ENCODE assay signal across 10 mouse cellular contexts in the genomic region with DNA sequence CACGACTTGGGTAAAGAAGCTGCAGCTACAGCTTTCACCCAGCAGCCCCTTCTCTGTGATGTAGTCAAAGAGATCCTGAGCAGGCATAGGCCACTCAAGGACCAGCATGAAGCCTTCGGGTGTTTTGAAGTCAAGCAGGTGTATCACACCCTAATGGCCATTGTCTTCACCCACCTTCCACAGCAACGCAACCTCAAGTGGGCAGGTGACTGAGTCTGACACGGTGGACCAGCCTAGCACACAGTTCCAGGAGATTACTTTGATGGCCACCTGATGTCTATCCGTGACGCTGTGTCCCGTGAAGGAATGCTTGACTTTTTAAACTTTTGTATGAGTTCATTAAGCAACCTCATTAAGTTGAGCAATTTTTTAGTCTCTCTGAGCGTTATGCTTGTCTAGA. TPM values are rescaled to one million over a fixed set of nuclear protein-coding genes. Genes with fewer than 3 reads are reported as not detected.
A peak's percentile ranks its signal among the peaks of the same experiment; 100 is the strongest.
DNase-seq lines count a peak whose midpoint lies in the region; ATAC-seq and TF ChIP-seq lines count a peak whose summit lies in the region.
"Not testable (repeated sequence)": the region's sequence is repeated elsewhere in the genome, so short reads cannot be mapped to it uniquely, and the experiment has no call there.
"Had no signal": no experiment of that assay in that cellular context is flagged by ENCODE, and none has a peak within 500 bp of the region (broad histone marks: within the 10 kb centered on the region; RNA-seq: fewer than 3 reads in every experiment).

No protein-coding gene starts in this region.

- not testable (repeated sequence) for H3K9ac ChIP-seq in forebrain, embryonic 12.5 days; limb, embryonic 14.5 days (ENCODE audit: low read depth, low read length, severe bottlenecking); lung, embryonic 16.5 days (ENCODE audit: low read length)
- H3K9ac ChIP-seq in heart, embryonic 13.5 days = 0 out of 2 replicates have a peak overlapping the region, but pooled peaks have one; percentile 10

- DNase-seq in limb, embryonic 14.5 days (ENCODE audit: low spot score) = not testable (repeated sequence)
- DNase-seq in naive thymus-derived CD4-positive, alpha-beta T cell, adult 2 months (ENCODE audit: low read depth) = peak; percentile 2
- peak; percentile 1 for DNase-seq in yolk sac, embryonic 10.5 days (ENCODE audit: low spot score)

- H3K27me3 ChIP-seq in forebrain, embryonic 12.5 days; heart, embryonic 13.5 days (replicated peaks); limb, embryonic 14.5 days (ENCODE audit: control insufficient read depth, insufficient read depth, low read length); lung, embryonic 16.5 days (ENCODE audit: control insufficient read depth, insufficient read depth, low read depth, low read length): not testable (repeated sequence)

- TF ChIP-seq POLR2A in limb, embryonic 14.5 days (IDR thresholded peaks at IDR 0.05; ENCODE audit: borderline replicate concordance, extremely low read depth, insufficient read depth, insufficient read length) = not testable (repeated sequence)

- peak overlapping the region; percentile 42 for H3K4me3 ChIP-seq in brown adipose tissue, adult 24 weeks (ENCODE audit: insufficient read depth, low read depth, low read length)
- not testable (repeated sequence) for H3K4me3 ChIP-seq in forebrain, embryonic 12.5 days (replicated peaks); limb, embryonic 14.5 days (replicated peaks; ENCODE audit: low read length)
- H3K4me3 ChIP-seq in heart, embryonic 13.5 days = peak overlapping the region; percentile 37
- 0 out of 2 replicates have a peak overlapping the region, but pooled peaks have one; percentile 10 for H3K4me3 ChIP-seq in lung, embryonic 16.5 days (ENCODE audit: low read length)

- peak; percentile 81 for ATAC-seq in forebrain, embryonic 12.5 days (ENCODE audit: low FRiP score)
- ATAC-seq in heart, embryonic 13.5 days (ENCODE audit: extremely low read depth, insufficient number of reproducible peaks, low FRiP score, low TSS enrichment) = peak; percentile 41; the same call in 1 of the 2 replicates
- ATAC-seq in inflammation-experienced regulatory T-cells, adult 6 months = peak; percentile 14
- ATAC-seq in limb, embryonic 14.5 days (ENCODE audit: low FRiP score, low read depth) = peak; percentile 43
- ATAC-seq in lung, embryonic 16.5 days (ENCODE audit: low read depth) = peak; percentile 60

- 83% methylated on average over 7 of the region's 8 CpGs for WGBS in forebrain, embryonic 12.5 days
- 73% methylated on average over 7 of the region's 8 CpGs for WGBS in heart, embryonic 13.5 days
- WGBS in limb, embryonic 14.5 days = 81% methylated on average over 7 of the region's 8 CpGs
- WGBS in lung, embryonic 16.5 days = 77% methylated on average over 7 of the region's 8 CpGs

- not testable (repeated sequence) for H3K9me3 ChIP-seq in forebrain, embryonic 12.5 days; heart, embryonic 13.5 days; limb, embryonic 14.5 days (ENCODE audit: control insufficient read depth, low read length); lung, embryonic 16.5 days (ENCODE audit: control insufficient read depth, low read length)

- not testable (repeated sequence) for H3K36me3 ChIP-seq in forebrain, embryonic 12.5 days (replicated peaks); heart, embryonic 13.5 days; limb, embryonic 14.5 days (ENCODE audit: control insufficient read depth, insufficient read depth, low read length); lung, embryonic 16.5 days (ENCODE audit: control insufficient read depth, insufficient read depth, low read length)

- H3K4me2 ChIP-seq in forebrain, embryonic 12.5 days = peak overlapping the region; percentile 9; the same call in 1 of the 2 replicates
- H3K4me2 ChIP-seq in heart, embryonic 13.5 days = peak overlapping the region; percentile 62
- H3K4me2 ChIP-seq in limb, embryonic 14.5 days (replicated peaks; ENCODE audit: low read depth, low read length, severe bottlenecking) = peak overlapping the region; percentile 23; the same call in 1 of the 2 replicates
- H3K4me2 ChIP-seq in lung, embryonic 16.5 days (ENCODE audit: low read depth, low read length) = peak overlapping the region; percentile 34; the same call in 1 of the 2 replicates

- not testable (repeated sequence) for H3K4me1 ChIP-seq in brown adipose tissue, adult 24 weeks (ENCODE audit: control insufficient read depth, insufficient read depth, insufficient read length, low read length); forebrain, embryonic 12.5 days; heart, embryonic 13.5 days; limb, embryonic 14.5 days (ENCODE audit: control insufficient read depth, insufficient read depth, low read length); lung, embryonic 16.5 days (replicated peaks; ENCODE audit: control insufficient read depth, insufficient read depth, low read length)

- H3K27ac ChIP-seq in brown adipose tissue, adult 24 weeks (replicated peaks; ENCODE audit: low read depth, low read length); forebrain, embryonic 12.5 days; heart, embryonic 13.5 days (replicated peaks); limb, embryonic 14.5 days (replicated peaks; ENCODE audit: low read depth, low read length); lung, embryonic 16.5 days (ENCODE audit: low read length): not testable (repeated sequence)

RNA-seq across cellular contexts. Expression of a gene that starts 57.5 kb away (rescaled TPM):
- not detected in 2 replicates for polyA plus RNA-seq in brown adipose tissue, adult 24 weeks (2012; ENCODE audit: insufficient read depth, insufficient read length, missing spikeins)
- polyA plus RNA-seq in forebrain, embryonic 12.5 days (2016; fragmentation: Nextera tagmentation; extraction: Ambion mirVana) = not detected in 2 replicates
- 0.15 and 0.24 TPM in 2 replicates for polyA plus RNA-seq in heart, embryonic 13.5 days (2015; fragmentation: Nextera tagmentation; extraction: Ambion mirVana)
- under 1 TPM in 1 of 3 experiments, not detected in 2; 0.17 TPM for polyA plus RNA-seq in inflammation-experienced regulatory T-cells, adult 6 months (2017; shearing (Covaris generic))
- polyA plus RNA-seq in limb, embryonic 14.5 days (2012; rRNA removed) = 0.12 TPM in 1 of 2 replicates, not detected in the other
- polyA plus RNA-seq in limb, embryonic 14.5 days (2014; fragmentation: Nextera tagmentation; extraction: Ambion mirVana) = 0.12 TPM in 1 of 2 replicates, not detected in the other
- 0.15 TPM in 1 of 2 replicates, not detected in the other for polyA plus RNA-seq in lung, embryonic 16.5 days (2015; fragmentation: Nextera tagmentation; extraction: Ambion mirVana)
- polyA plus RNA-seq: adrenal gland, adult 2 months; spleen, adult 2 months had no signal

Comparison
In these comparisons a context has a peak if more than half of its experiments do, and no peak if none do; other contexts are left out.
1. ATAC-seq: peak in every context shown above with its lines; median percentile 81 in forebrain, embryonic 12.5 days; 60 in lung, embryonic 16.5 days; 43 in limb, embryonic 14.5 days; 41 in heart, embryonic 13.5 days; 14 in inflammation-experienced regulatory T-cells, adult 6 months.
2. H3K4me2 ChIP-seq: peak in every context shown above with its lines; median percentile 62 in heart, embryonic 13.5 days; 34 in lung, embryonic 16.5 days; 23 in limb, embryonic 14.5 days; 9 in forebrain, embryonic 12.5 days.